Mouse (Mus musculus) B cell, adult 2 months (primary cell): ENCODE measurements around the gene Arhgef7.

Source experiments
- DNase-seq, 2 experiments: peaks; one replicate each; pipeline ENCODE4 v3.0.0; 2022

Arhgef7 gene

GRCm38 (mm10) chr8:11800481-11800880, 73.0 kb downstream of the Arhgef7 start:
- DNase-seq: no peak

DNA sequence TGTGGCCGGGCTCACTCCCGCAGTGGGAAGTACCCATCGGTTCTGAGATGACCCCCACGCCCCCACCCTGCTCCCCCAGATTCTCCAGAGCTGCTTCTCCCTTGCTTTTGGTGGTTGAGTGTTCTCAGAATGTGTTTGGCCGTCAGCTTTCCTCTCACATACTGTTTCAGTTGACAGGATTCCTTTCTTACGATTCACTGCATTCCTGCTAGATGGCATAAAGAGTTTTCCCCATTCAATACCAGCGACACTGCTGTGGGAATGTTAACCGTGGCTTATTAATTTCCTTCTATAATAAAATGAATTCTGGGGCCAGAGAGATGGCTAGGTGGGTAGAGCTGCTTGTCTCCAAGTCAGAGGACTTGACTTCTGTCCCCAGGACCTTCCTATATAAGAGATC, 74.0 kb downstream of the Arhgef7 start:
- DNase-seq: no peak

DNA sequence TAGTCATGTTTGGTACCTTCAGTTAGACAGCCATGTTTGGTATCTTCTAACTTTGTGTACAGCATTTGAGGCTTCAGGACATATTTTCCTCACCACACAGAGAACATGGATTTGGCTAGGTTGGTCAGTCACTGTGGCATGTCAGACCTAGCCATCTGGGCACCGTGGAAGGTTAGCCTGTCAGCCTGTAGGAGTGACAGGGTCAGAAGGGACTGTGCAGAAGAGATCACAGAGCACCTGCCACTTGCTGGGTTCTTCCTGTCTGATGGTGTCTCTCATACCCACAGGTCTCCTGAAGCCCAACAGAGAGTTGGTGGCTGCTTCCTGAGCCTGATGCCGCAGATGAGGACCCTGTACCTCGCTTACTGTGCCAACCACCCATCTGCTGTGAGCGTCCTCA, 77.4 kb downstream of the Arhgef7 start:
- no peak for DNase-seq

- DNase-seq: no peak
These were observed 78.7 kb downstream of the Arhgef7 start for GRCm38 (mm10) chr8:11806252-11806651.

GRCm38 (mm10) chr8:11807361-11807760, 79.8 kb downstream of the Arhgef7 start:
- no peak for DNase-seq

DNA sequence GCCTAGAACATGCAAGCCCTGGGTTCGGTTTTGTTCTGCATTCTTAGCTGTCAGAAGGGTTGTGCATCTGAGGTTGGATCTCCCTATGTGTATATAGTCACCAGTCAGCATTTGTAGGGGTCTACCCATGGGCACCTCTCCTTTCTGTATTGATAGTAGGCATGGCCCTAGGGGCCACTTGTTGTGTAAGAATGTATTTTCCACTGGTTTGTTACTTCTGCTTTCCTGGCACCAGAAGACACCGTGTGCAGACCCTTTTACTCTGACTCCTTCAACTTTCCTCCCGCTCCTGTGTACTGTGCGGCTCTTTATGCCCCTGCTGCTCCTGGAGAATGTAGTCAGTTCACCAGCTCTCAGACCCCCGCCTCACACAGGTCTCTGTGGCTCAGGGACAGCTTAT, 80.5 kb downstream of the Arhgef7 start:
- no peak for DNase-seq

DNA sequence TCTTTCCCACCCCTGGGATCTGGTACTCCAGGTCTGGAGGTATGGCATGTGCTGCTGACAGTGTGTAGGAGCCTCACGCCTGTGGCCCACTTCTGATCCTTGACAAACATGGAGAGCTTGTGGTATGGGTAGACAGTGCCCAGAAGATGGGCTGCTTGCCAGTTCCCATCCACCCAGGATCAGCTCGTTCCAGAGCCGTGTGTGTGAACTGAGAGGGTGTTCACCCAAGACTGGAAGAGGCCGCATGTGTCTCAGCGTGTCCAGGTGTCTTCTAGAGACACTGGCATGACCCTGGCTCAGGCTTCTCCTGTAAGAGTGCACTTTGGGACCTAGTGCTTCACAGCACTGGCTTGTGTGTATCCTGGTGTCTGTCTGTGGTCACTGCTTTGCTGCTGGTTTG, 82.9 kb downstream of the Arhgef7 start:
- DNase-seq: no peak

DNA sequence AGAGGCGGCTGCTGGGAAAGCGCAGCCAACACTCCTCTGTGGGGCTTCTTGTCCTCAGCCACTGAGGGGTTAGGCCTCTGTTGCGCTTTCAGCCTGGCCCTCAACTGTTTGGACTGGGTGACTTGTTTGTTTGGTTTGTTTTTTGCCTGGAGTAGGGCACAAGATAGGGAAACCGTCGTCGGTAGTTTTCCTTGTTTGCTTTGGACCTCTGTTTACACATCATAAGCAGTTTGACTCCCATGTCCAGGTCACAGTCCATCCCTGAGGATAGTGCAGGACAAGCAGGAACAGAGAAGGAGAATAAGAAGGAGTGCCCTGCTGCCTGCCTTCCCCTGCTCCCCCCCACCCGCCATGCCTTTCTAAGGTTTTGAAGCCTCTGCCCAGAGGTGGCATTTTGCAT, 86.3 kb downstream of the Arhgef7 start:
- DNase-seq: no peak

DNA sequence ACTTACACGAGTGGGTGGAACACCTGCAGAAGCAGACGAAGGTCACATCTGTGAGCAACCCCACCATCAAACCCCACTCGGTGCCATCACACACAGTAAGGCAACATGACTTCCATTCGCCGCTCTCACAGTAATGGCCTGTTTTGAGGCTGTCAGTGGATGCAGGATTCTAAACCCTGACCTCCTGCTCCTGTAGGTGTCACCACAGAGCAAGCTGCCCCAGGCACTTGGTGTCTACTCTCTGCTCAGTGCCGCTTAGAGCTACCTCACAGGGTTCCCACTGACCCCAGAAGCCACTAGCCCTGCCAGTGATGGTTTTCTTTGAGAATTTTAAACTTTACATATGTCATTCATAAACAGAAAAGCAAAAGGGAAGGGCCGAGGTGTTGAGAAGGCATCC, 87.7 kb downstream of the Arhgef7 start:
- DNase-seq: no peak

DNA sequence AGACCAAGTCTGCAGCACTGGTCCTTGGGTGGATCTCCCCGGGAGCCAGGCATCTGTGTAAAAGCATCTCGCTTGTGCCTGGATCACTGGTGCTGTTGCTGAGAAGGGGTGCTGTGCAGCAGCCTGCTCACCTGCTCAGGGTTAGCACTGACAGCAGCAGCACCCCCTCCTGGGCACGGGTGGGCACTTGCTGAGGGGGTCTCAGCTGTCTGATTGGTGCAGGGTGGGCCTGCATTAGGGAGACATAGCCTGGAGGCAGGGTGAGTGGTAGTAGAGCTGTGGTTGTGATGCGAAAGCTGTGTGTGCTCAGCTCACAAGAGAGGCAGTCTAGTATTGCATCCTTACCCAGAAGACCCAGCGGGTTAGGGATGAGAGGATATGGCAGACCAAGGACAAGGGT, 92.6 kb downstream of the Arhgef7 start:
- DNase-seq: no peak

DNA sequence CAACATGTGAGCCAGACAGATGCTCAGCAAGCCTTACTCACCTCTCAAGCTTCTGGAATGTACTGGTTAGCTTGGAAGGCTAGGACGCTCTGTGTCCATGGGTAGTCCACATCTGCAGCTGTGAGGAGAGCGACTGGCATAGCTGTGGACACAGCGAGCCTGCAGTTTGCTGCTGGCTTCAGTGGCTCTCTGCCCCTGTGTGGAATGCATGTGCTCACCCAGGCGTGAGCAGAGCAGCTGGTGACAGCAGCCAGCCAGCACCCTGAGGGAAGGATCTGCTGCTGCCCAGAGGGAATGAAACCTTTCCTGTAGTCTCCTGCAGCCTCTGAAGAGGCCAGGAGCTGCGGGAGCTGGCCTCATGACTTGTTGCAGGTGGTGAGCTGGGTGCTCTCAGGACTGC, 93.0 kb downstream of the Arhgef7 start:
- no peak for DNase-seq

- no peak for DNase-seq
These were observed 94.1 kb downstream of the Arhgef7 start for GRCm38 (mm10) chr8:11821451-11822206.

GRCm38 (mm10) chr8:11822550-11823060, 95.1 kb downstream of the Arhgef7 start:
- DNase-seq: no peak

- no peak for DNase-seq
These were observed 98.2 kb downstream of the Arhgef7 start for GRCm38 (mm10) chr8:11825756-11826155.

DNA sequence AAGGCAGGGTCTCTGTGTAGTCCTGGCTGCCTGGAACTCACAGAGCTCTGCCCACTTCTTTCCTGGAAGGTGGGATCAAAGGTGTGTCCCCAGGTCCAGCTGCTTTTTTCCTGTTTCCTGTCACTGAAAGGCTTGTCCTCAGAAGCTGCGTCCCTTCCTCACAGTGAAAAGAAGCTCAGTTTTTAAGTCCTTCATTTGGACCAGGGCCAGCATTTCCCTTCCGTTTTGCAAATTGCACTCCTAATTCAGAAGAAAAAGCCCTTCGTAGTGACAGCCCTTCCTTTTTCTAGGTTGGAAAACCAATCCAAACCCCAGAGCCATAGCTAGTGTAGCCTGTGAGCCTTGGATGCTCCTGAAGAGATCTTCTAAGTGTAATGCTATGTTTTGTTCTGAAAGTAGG, 99.8 kb downstream of the Arhgef7 start:
- DNase-seq: no peak

GRCm38 (mm10) chr8:11830214-11831046, 102.9 kb downstream of the Arhgef7 start:
- DNase-seq: no peak

DNA sequence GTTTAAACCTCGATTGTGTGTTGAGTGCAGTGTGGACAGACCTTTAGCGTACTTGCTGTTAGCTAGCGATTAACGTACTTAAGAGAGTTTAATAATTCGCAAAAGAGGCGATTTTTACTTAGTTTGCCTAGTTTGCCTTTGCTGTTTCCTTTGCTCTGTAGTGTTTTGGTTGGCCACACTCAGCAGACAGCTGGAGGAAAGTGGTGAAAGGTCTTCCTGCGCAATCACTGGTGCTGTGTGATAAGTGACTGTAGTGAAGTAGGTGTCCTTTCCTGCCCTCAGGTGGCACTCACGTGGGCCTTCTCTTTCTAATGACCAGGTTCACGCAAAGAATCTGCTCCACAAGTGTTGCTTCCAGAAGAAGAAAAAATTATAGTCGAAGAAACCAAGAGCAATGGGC, 103.7 kb downstream of the Arhgef7 start:
- no peak for DNase-seq

DNA sequence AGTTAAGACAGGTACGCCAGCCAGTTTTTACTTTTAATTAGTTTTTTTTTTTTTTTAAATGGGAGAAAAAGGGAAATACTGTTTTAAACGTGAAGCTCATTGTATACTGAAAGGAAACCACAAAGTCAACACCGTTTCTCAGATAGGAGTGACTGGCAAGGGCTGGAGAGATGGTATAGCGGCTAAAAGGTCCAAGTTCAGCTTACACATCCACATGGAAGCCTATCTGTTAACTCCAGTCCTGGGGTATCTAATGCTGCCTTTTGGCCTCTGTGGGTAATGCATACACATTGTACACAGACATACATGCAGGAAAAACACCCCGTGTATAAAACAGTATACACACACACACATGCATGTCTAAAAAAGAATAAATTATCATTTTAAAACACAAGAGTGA, 104.4 kb downstream of the Arhgef7 start:
- DNase-seq: no peak

DNA sequence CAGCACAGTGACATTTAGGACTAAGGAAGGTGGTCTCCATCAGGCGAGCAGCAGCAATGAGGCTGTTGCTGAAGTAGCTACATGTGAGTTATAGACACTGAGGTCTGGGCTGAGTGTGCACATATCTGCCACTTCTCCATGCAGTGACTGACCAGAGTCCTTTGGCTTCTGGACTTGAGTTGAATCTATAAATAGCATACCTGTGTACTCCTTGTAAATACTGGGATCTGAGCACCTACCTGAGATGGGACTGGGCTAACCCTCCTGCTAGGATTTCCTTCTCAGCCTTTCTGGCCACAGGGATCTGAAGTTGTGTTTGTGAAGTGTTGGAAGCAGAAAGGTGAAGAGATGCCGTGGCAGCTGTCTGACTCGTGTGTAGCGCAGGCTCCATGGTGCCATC, 105.6 kb downstream of the Arhgef7 start:
- no peak for DNase-seq

- no peak for DNase-seq
These were observed 106.7 kb downstream of the Arhgef7 start for GRCm38 (mm10) chr8:11834200-11834599.

- DNase-seq: no peak
These were observed 107.2 kb downstream of the Arhgef7 start for GRCm38 (mm10) chr8:11834691-11835090.

GRCm38 (mm10) chr8:11840174-11840573, 112.7 kb downstream of the Arhgef7 start, which contains the start of gene Tex29:
Gene Tex29, plus strand, starts transcription at chr8:11840474.
- no peak for DNase-seq

GRCm38 (mm10) chr8:11841571-11841970, 114.0 kb downstream of the Arhgef7 start:
- DNase-seq: no peak

DNA sequence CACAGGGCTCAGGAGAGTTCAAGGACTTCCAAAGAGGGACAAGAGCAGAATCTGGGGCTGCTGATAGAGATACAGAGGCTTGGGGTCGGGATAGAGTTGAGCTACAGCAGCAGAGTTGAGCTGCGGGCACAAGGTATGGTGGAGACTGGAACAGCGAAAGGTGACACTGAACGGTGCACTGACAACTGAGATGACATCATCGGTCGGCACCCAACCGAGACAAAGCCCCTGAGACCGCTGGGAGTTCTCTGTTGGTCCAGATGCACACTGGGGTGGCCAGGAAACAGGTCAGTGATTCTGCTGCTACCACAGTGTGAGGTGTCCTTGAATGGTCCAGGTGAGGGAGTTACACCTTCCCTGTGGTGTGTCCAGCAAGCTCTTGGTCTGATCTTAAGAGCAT, 115.2 kb downstream of the Arhgef7 start:
- DNase-seq: no peak
